Mouse (Mus musculus) kidney, postnatal 10 days (tissue): ENCODE data around the gene Crocc.

Experiments
- DNase-seq: peaks from one replicate; pipeline ENCODE4 v3.0.0; 2021; ENCODE audit warnings: mixed read lengths

Gene Crocc

GRCm38 (mm10) chr4:141020220-141020619 lies 40.1 kb downstream of the Crocc start:
- no peak for DNase-seq

- no peak for DNase-seq
These were observed 42.5 kb downstream of the Crocc start for GRCm38 (mm10) chr4:141017657-141018436.

DNA sequence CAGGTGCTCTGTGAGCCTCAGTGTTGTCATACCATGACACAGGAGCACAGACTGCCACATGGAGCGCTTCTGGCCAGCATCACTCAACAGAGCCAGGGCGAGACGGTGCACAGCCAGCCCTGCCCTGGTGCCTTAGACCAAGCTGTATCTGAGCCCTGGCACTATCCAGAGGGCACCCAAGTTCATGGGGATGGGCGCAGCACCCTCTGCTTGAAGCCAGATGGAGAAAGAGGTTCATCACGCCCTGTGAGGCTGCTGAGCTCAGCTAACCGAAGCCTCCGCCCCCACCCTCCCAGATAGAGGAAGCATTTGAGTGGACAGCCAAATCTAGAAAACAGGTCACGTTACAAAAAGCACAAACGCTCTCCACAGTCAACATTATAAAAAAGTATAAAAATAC lies 44.0 kb downstream of the Crocc start:
- DNase-seq = no peak

GRCm38 (mm10) chr4:141015356-141015755 lies 45.0 kb downstream of the Crocc start:
- DNase-seq = no peak

GRCm38 (mm10) chr4:141014856-141015255 lies 45.5 kb downstream of the Crocc start:
- DNase-seq = no peak

GRCm38 (mm10) chr4:141014114-141014513 lies 46.2 kb downstream of the Crocc start:
- no peak for DNase-seq

- DNase-seq = no peak
These were observed 47.8 kb downstream of the Crocc start for GRCm38 (mm10) chr4:141012558-141012957.

DNA sequence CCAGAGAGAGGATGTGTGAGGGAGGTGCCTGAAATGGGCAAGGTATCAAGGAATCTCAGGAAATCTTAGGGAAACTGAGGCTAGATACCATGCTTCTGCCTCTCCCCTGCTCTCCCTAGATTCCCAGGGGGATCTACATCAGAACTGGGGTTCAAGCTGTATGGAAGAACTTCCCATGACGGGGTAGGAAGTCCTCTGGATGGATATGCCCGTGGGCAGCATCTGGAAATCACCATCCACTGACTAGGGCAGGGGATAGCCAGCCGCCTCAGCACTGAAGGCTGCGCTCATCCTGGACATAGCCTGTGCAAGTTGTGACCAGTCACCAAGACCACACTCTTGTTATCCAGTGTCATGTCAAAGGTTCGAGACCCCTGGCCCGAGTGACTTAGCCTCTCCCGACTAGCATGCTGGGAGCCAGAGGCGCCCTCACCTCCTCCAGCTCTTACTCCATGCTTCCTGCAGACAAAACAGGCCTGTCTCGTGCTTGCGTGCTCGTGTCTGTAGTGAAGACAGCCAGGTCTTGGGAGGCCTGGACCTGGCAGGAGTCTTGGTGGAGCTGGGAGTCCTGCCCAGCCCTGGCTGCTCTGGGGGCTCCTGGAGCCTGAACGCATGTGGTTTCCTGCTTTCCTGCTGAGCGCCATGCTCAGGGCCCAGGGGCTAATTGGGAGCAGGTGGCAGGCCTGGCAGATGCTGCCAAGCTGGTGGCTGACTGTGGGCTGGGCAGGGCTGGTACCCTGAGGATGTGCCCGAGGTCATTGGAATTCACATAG lies 48.6 kb downstream of the Crocc start:
- peak; percentile 60 for DNase-seq

DNA sequence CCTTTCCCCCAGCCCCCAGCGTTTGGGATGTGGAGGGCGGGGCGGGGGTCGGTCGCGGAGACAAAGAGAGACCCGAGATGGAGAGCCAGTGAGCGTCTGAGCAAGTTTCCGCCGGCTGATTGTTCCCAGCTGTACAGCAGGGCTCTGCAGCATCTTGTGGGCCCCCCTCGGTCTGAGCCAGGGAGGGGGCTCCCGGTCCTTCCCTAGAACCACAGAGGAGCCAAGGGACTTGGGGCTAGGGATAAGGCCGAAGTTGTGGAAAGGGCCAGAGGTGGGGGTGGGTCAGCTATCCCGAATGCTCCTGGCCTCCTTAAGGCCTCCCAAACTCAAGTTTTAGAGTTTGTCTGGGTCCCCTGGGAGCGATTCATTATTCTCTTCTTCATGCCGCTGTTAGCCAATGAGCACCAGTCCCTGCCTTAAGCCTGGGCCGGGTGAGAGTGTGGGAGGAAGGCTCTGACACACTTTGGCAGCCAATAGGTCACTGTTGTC lies 49.4 kb downstream of the Crocc start:
- DNase-seq = peak; percentile 79

- DNase-seq = peak; percentile 71
These were observed 49.8 kb downstream of the Crocc start for GRCm38 (mm10) chr4:141010526-141010925.

DNA sequence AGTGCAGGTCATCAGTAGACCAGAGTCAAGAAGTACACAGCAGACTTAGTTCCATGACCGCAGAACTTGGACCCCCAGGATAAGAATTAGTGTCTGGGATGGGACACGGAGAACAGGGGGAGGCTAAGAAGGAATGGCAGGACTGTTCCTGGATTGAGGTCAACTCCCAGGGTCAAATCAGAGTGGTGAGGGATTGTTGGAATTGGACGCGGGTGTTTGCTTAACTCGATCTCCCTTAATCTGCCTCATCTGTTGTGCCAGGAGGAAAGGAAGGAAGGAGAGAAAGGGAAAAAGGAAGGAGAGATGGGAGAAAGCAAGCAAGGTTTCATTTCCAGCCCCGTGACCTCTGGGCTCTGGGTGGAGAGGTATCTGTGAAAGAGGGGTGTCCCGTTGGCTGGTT lies 50.2 kb downstream of the Crocc start, which contains the start of gene Mfap2:
Gene Mfap2 (plus strand): TSS at position 301 of the 400 bp plus-strand sequence.
- DNase-seq = no peak

GRCm38 (mm10) chr4:141008028-141008427 lies 52.3 kb downstream of the Crocc start:
- peak; percentile 56 for DNase-seq

GRCm38 (mm10) chr4:141005983-141006382 lies 54.4 kb downstream of the Crocc start:
- DNase-seq = peak; percentile 70

DNA sequence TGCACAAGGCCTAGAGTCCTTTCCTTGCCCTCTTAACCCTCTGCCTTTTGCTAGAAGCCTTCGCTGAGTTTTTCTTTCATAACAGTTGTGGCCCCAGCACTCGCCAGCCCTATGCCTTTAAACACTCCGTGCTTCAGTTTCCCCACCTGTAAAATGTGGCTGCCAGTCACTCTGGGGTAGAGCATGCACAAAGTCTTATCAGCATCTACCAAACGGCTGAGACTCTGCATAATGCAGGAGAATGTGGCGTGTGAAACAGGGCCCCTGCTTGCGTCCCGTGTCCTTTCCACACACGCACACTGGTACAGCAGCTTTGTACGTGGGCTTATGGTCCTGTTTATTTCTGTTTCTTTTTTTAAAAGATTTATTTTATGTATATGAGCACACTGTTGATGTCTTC lies 63.5 kb downstream of the Crocc start:
- no peak for DNase-seq

GRCm38 (mm10) chr4:140995811-140996210 lies 64.5 kb downstream of the Crocc start:
- no peak for DNase-seq

- no peak for DNase-seq
These were observed 66.5 kb downstream of the Crocc start for GRCm38 (mm10) chr4:140993846-140994245.

DNA sequence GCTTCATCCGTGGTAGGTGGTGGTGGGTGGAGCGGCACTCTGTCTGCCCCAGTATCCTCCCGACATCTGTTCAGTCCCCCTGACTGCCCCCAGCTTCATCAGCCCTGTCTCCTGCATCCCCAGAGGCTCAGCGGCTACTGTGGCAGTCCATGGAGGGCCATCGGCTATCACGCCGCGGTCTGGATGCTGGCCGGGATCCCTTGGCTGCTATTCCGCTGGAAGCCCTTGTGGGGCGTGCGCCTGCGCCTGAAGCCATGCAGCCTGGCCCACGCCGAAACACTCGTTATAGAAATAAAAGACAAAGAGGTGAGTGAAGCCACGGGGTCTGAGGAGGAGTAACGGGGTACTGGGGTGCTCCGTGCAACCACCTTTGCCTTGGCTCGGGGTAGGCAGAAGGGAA lies 68.1 kb downstream of the Crocc start:
- DNase-seq = no peak

- no peak for DNase-seq
These were observed 70.9 kb downstream of the Crocc start for GRCm38 (mm10) chr4:140989447-140989846.

DNA sequence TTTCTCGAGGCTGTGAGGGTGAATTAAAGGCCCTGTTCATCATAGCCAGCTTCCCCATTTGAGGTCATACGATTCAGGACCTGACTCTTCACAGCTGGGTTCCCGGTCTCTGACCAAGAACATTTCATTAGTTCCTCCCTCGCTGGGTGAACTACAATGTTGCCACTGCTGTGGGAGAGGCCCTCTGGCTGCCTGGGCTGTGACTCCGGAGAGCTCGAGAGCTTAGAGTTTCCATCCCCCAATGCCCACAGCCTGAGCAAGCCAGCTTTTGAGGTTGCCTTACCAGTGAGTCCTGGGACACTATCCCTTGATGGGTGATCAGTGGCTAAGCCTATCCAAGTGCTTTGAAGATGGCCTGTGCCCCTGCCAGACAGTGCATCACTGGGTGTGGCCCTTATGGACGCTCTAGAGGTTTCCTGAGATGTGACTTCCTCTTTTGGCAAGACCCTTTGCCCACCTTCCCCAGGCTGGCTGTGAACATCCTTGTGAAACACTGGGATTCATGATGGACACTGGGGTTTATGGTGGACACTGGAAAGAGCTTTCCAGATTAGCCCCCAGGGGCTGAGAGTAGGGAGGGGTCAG lies 71.6 kb downstream of the Crocc start:
- no peak for DNase-seq

- no peak for DNase-seq
These were observed 72.9 kb downstream of the Crocc start for GRCm38 (mm10) chr4:140987476-140987875.

- DNase-seq = peak; percentile 95
These were observed 73.5 kb downstream of the Crocc start, which contains the start of gene Atp13a2 for GRCm38 (mm10) chr4:140986711-140987395. Gene Atp13a2 (plus strand): TSS chr4:140986873.

DNA sequence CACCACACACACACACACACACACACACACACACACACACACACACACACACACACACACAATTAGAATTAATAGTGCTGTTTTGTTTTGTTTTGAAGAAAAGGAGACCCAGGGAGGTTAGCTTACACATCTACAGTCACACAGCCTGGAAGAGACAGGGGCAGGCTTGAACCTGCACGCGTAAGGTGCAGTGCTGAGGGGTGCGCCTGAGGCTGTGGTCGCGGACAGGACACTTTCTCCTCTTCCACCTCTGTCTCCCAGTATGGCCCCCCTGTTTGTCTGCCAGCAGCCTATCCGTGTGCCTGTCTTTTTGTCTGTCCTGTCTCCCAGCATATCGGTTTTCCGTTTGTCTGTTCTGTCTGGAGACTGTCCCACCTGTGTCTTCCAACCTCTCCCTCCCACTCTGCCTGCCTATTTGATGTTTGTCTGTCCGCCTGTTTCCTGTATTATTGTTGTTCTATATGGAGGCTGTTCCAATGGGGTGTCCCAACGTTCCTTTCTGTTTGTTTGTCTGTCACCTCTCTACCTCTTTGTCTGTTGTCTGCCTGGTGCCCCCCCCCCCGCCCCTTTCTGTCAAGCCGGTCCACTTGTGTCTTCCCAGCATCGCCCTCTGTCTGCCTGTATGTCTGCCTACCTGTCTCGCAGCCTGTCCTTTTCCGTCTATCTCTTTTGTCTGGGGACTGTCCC lies 74.2 kb downstream of the Crocc start:
- no peak for DNase-seq
